In genomic region chr8:66441123-66441522, GRCm38 (mm10) we compare ENCODE assay signal across 11 mouse cellular contexts. TPM values are rescaled to one million over a fixed set of nuclear protein-coding genes. Genes with fewer than 3 reads are reported as not detected.
DNase-seq lines count a peak whose midpoint lies in the region; ATAC-seq lines count a peak whose summit lies in the region.
"Had no signal": no experiment of that assay in that cellular context is flagged by ENCODE, and none has a peak within 500 bp of the region (broad histone marks: within the 10 kb centered on the region; RNA-seq: fewer than 3 reads in every experiment).

No protein-coding gene starts in this region.

- H3K27me3 ChIP-seq in forebrain, embryonic 11.5 days (ENCODE audit: control insufficient read depth, insufficient read depth, low read length): no peaks in the 10 kb centered on the region
- H3K27me3 ChIP-seq in forebrain, embryonic 10.5 days (ENCODE audit: poor library complexity, severe bottlenecking): no peaks in the 10 kb centered on the region
- H3K27me3 ChIP-seq in midbrain, embryonic 11.5 days (ENCODE audit: control insufficient read depth, insufficient read depth, low read length): no peaks in the 10 kb centered on the region
- H3K27me3 ChIP-seq in midbrain, embryonic 10.5 days (ENCODE audit: low read depth, poor library complexity, severe bottlenecking): no peaks in the 10 kb centered on the region
- H3K27me3 ChIP-seq: lung, embryonic 15.5 days had no signal

- no peak overlapping the region for H3K9ac ChIP-seq in forebrain, embryonic 11.5 days (ENCODE audit: low read length)
- H3K9ac ChIP-seq in midbrain, embryonic 11.5 days (ENCODE audit: low read length): no peak overlapping the region
- H3K9ac ChIP-seq: lung, embryonic 15.5 days had no signal

- no peaks in the 10 kb centered on the region for H3K36me3 ChIP-seq in forebrain, embryonic 11.5 days (ENCODE audit: control insufficient read depth, insufficient read depth, low read length)
- H3K36me3 ChIP-seq in forebrain, embryonic 10.5 days (replicated peaks): no peaks in the 10 kb centered on the region
- no peaks in the 10 kb centered on the region for H3K36me3 ChIP-seq in midbrain, embryonic 11.5 days (ENCODE audit: control insufficient read depth, insufficient read depth, low read length)
- H3K36me3 ChIP-seq in midbrain, embryonic 10.5 days: no peaks in the 10 kb centered on the region
- H3K36me3 ChIP-seq: lung, embryonic 15.5 days had no signal

- no peak overlapping the region for H3K4me2 ChIP-seq in forebrain, embryonic 11.5 days (ENCODE audit: low read depth, low read length, severe bottlenecking)
- H3K4me2 ChIP-seq in midbrain, embryonic 11.5 days: no peak overlapping the region
- H3K4me2 ChIP-seq: lung, embryonic 15.5 days had no signal

- no peaks in the 10 kb centered on the region for H3K9me3 ChIP-seq in forebrain, embryonic 11.5 days (ENCODE audit: control insufficient read depth, low read length)
- H3K9me3 ChIP-seq in forebrain, embryonic 10.5 days: no peaks in the 10 kb centered on the region
- no peaks in the 10 kb centered on the region for H3K9me3 ChIP-seq in midbrain, embryonic 11.5 days (ENCODE audit: control insufficient read depth, low read length)
- no peaks in the 10 kb centered on the region for H3K9me3 ChIP-seq in midbrain, embryonic 10.5 days (replicated peaks)
- H3K9me3 ChIP-seq: lung, embryonic 15.5 days had no signal

- ATAC-seq in forebrain, embryonic 11.5 days (replicated peaks; ENCODE audit: low FRiP score): peak; percentile 61; the same call in 1 of the 2 replicates
- peak; percentile 57; the same call in 1 of the 2 replicates for ATAC-seq in midbrain, embryonic 11.5 days (ENCODE audit: low FRiP score)

- no peak overlapping the region for H3K4me3 ChIP-seq in forebrain, embryonic 11.5 days (ENCODE audit: low read depth, low read length)
- no peak overlapping the region for H3K4me3 ChIP-seq in forebrain, embryonic 10.5 days
- no peak overlapping the region for H3K4me3 ChIP-seq in midbrain, embryonic 11.5 days (ENCODE audit: low read depth, low read length)
- no peak overlapping the region for H3K4me3 ChIP-seq in midbrain, embryonic 10.5 days
- H3K4me3 ChIP-seq: lung, embryonic 15.5 days had no signal

- no peak overlapping the region for H3K27ac ChIP-seq in forebrain, embryonic 11.5 days (ENCODE audit: low read depth, low read length)
- no peak overlapping the region for H3K27ac ChIP-seq in forebrain, embryonic 10.5 days
- no peak overlapping the region for H3K27ac ChIP-seq in midbrain, embryonic 11.5 days (ENCODE audit: low read depth, low read length)
- no peak overlapping the region for H3K27ac ChIP-seq in midbrain, embryonic 10.5 days (replicated peaks)
- H3K27ac ChIP-seq: lung, embryonic 15.5 days had no signal

- 26% methylated on average over 1 of the region's 1 CpGs for WGBS in forebrain, embryonic 11.5 days
- WGBS in forebrain, embryonic 10.5 days: 43% methylated on average over 1 of the region's 1 CpGs
- 27% methylated on average over 1 of the region's 1 CpGs for WGBS in midbrain, embryonic 11.5 days
- WGBS in midbrain, embryonic 10.5 days: 45% methylated on average over 1 of the region's 1 CpGs

- no peaks in the 10 kb centered on the region for H3K4me1 ChIP-seq in forebrain, embryonic 11.5 days (replicated peaks; ENCODE audit: control insufficient read depth, insufficient read depth, low read length)
- no peaks in the 10 kb centered on the region for H3K4me1 ChIP-seq in forebrain, embryonic 10.5 days
- no peaks in the 10 kb centered on the region for H3K4me1 ChIP-seq in midbrain, embryonic 11.5 days (ENCODE audit: control insufficient read depth, insufficient read depth, low read length)
- H3K4me1 ChIP-seq in midbrain, embryonic 10.5 days: no peaks in the 10 kb centered on the region
- H3K4me1 ChIP-seq: lung, embryonic 15.5 days had no signal

- no peak for DNase-seq in forebrain, embryonic 11.5 days (ENCODE audit: low spot score)
- DNase-seq in forebrain, embryonic 10.5 days (ENCODE audit: extremely low spot score, low spot score): no peak
- DNase-seq in midbrain, embryonic 11.5 days (ENCODE audit: low spot score, missing footprints): peak; percentile 82
- DNase-seq in midbrain, embryonic 10.5 days (ENCODE audit: low spot score): no peak
- DNase-seq in induced T-regulatory cell, adult 2 months (ENCODE audit: low read depth): peak; percentile 2
- DNase-seq in telencephalon, adult 2 months (ENCODE audit: low read depth, low spot score): peak; percentile 35
- DNase-seq in adrenal gland, adult 18-20 months (ENCODE audit: low spot score in 2 of 2): no peak
- no peak for DNase-seq in adrenal gland, adult 8-10 months
- DNase-seq: adrenal gland, postnatal 10 days; heart, adult 18-20 months had no signal

RNA-seq across cellular contexts. Expression of gene Tma16, which starts 45.2 kb away (rescaled TPM):
- polyA plus RNA-seq in forebrain, embryonic 11.5 days (2014; fragmentation: Nextera tagmentation; extraction: Ambion mirVana): 15.6 and 19.0 TPM in 2 replicates
- polyA plus RNA-seq in forebrain, embryonic 10.5 days (2016; fragmentation: Nextera tagmentation; extraction: Ambion mirVana): 21.6 and 25.7 TPM in 2 replicates
- 14.2 and 16.4 TPM in 2 replicates for polyA plus RNA-seq in midbrain, embryonic 11.5 days (2014; fragmentation: Nextera tagmentation; extraction: Ambion mirVana)
- polyA plus RNA-seq in midbrain, embryonic 10.5 days (2016; fragmentation: Nextera tagmentation; extraction: Ambion mirVana): 18.9 and 19.5 TPM in 2 replicates
- total RNA-seq in adrenal gland, adult 18-20 months (2021): 1 to 10 TPM; 6.9 to 7.3 TPM
- total RNA-seq in adrenal gland, adult 8-10 months (2022): 1 to 10 TPM; 6.0 to 8.4 (median 7.2) TPM

Comparison
In these comparisons a context has a peak if more than half of its experiments do, and no peak if none do; other contexts are left out.
1. DNase-seq: peak in midbrain, embryonic 11.5 days (single experiment), induced T-regulatory cell, adult 2 months (single experiment) and telencephalon, adult 2 months (single experiment); none in forebrain, embryonic 11.5 days (single experiment), forebrain, embryonic 10.5 days (single experiment), midbrain, embryonic 10.5 days (single experiment), adrenal gland, adult 18-20 months (0 of 2) and adrenal gland, adult 8-10 months (single experiment).